Mouse (Mus musculus): Measurements from ENCODE around the gene 9430038I01Rik. TPM values are rescaled to one million over a fixed set of nuclear protein-coding genes. Genes with fewer than 3 reads are reported as not detected.

The 9430038I01Rik gene
- polyA plus RNA-seq (2015; fragmentation: Nextera tagmentation; extraction: Ambion mirVana): 16.7 and 19.0 TPM in 2 replicates

GRCm38 (mm10) chr7:137410337-137411197 lies at the start of gene 9430038I01Rik:
TSS of gene 9430038I01Rik (minus strand) at chr7:137410762.

GRCm38 (mm10) chr7:137437440-137438178 lies 27.0 kb upstream of the 9430038I01Rik start, which contains the start of gene Glrx3:
TSS of gene Glrx3 (plus strand) at chr7:137437614.

Other genes with a start within 250 kb of the 9430038I01Rik start
- 0.23 and 0.46 TPM in 2 replicates for gene Ebf3, start 96.3 kb downstream of the 9430038I01Rik start, polyA plus RNA-seq (2015; fragmentation: Nextera tagmentation; extraction: Ambion mirVana)
- gene Glrx3, start 26.9 kb upstream of the 9430038I01Rik start, polyA plus RNA-seq (2015; fragmentation: Nextera tagmentation; extraction: Ambion mirVana): 169 and 188 TPM in 2 replicates

Measured in urinary bladder, postnatal 0 days (tissue).